Comparison of ENCODE assay signal across 8 mouse cellular contexts in genomic region chr2:126523101-126523745, GRCm38 (mm10). TPM values are rescaled to one million over a fixed set of nuclear protein-coding genes. Genes with fewer than 3 reads are reported as not detected.
"Had no signal": no experiment of that assay in that cellular context is flagged by ENCODE, and none has a peak within 500 bp of the region (broad histone marks: within the 10 kb centered on the region; RNA-seq: fewer than 3 reads in every experiment).

No protein-coding gene starts in this region.

RNA-seq across cellular contexts. Expression of gene Atp8b4, which starts 22.7 kb away (rescaled TPM):
- total RNA-seq: layer of hippocampus, adult 18-20 months; layer of hippocampus, postnatal 36 days; left cerebral cortex, postnatal 10 days; left cerebral cortex, postnatal 25 days had no signal

RNA-seq across cellular contexts. Expression of gene Slc27a2, which starts 29.0 kb away (rescaled TPM):
- total RNA-seq: gastrocnemius, postnatal 36 days; heart, postnatal 4 days had no signal
- polyA plus RNA-seq: inflammation-experienced regulatory T-cells, adult 6 months; limb, embryonic 11.5 days had no signal
